Mouse (Mus musculus) cerebellum, adult (tissue): ENCODE results near the gene Qsox1.

Source experiments
- ATAC-seq: cut with Nextera tagmentation; 2 replicates; pipeline ENCODE4 v1.9.2; 2017; ENCODE audit warnings: mild to moderate bottlenecking, moderate library complexity, mixed read lengths; ENCODE audit not compliant: insufficient number of reproducible peaks, low FRiP score, low TSS enrichment

Gene Qsox1

GRCm38 (mm10) chr1:155750517-155751178 is 62.0 kb downstream of the Qsox1 start:
- ATAC-seq, result no peak

- no peak for ATAC-seq
These were observed 64.8 kb downstream of the Qsox1 start for GRCm38 (mm10) chr1:155747911-155748310.

GRCm38 (mm10) chr1:155747011-155747410 is 65.7 kb downstream of the Qsox1 start:
- no peak for ATAC-seq

GRCm38 (mm10) chr1:155742411-155743363 is 70.0 kb downstream of the Qsox1 start:
- ATAC-seq, result 0 out of 2 replicates have a peak, but pooled peaks have one; percentile 34

GRCm38 (mm10) chr1:155741988-155742387 is 70.7 kb downstream of the Qsox1 start:
- no peak for ATAC-seq

- no peak for ATAC-seq
These were observed 71.2 kb downstream of the Qsox1 start for GRCm38 (mm10) chr1:155741378-155741945.

- ATAC-seq, result no peak
These were observed 71.9 kb downstream of the Qsox1 start for GRCm38 (mm10) chr1:155740622-155741377.

- ATAC-seq, result no peak
These were observed 74.8 kb downstream of the Qsox1 start for GRCm38 (mm10) chr1:155737809-155738383.

GRCm38 (mm10) chr1:155737017-155737808 is 75.5 kb downstream of the Qsox1 start:
- ATAC-seq, result no peak

- ATAC-seq, result no peak
These were observed 76.4 kb downstream of the Qsox1 start for GRCm38 (mm10) chr1:155736096-155736825.

- ATAC-seq, result no peak
These were observed 81.5 kb downstream of the Qsox1 start for GRCm38 (mm10) chr1:155731156-155731555.

- ATAC-seq, result no peak
These were observed 83.4 kb downstream of the Qsox1 start for GRCm38 (mm10) chr1:155729113-155729795.

- ATAC-seq, result no peak
These were observed 84.9 kb downstream of the Qsox1 start for GRCm38 (mm10) chr1:155727830-155728229.
